Mouse (Mus musculus): Measurements from ENCODE around the gene Actl6a. TPM values are rescaled to one million over a fixed set of nuclear protein-coding genes. Genes with fewer than 3 reads are reported as not detected.
"Not testable (repeated sequence)": the region's sequence is repeated elsewhere in the genome, so short reads cannot be mapped to it uniquely, and the experiment has no call there.

The Actl6a gene
- polyA plus RNA-seq (2015; fragmentation: Nextera tagmentation; extraction: Ambion mirVana), result 68.0 and 71.3 TPM in 2 replicates

DNA sequence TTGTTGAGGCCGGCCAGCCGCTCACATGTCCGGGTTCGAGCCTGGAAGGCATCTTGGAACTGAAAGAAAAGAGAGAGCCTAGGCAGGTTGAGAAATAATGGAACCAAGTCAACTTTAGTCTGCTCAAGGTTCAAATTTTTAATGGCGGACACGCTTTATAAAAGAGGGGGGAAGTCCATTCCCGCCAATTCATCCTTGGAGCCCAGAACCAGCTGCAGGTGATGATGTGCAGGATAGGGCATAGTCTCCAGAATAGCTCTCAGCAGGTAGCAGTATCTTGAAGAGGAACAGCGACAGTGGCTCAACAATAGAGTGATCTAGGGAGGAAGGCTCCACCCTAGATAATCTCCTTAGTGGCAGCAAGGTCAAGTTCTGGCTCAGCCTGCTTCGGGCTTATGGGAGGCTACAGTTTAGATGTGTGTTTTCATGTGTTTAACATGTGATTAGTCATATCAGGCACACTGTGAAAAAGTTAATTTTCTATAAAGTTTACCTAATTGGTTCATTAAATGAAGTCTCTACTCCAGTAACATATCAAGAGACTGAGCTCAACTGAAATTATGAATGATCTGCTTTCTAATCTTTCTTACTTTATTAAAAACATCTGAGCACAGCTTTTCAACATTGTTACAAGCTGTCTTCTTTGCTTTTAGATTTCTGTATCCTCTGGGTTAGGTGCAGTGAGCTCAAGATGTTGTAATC lies at the start of gene Actl6a:
Gene Actl6a, plus strand, starts transcription at position 652 of the 702 bp plus-strand sequence.
- H3K27ac ChIP-seq (ENCODE audit: low read length); H3K36me3 ChIP-seq (ENCODE audit: control insufficient read depth, insufficient read depth); H3K4me1 ChIP-seq (ENCODE audit: control insufficient read depth, low read depth, low read length); ATAC-seq (ENCODE audit: low read depth); H3K4me3 ChIP-seq (ENCODE audit: low read depth, low read length); H3K9me3 ChIP-seq (replicated peaks; ENCODE audit: control insufficient read depth, low read length); H3K4me2 ChIP-seq (ENCODE audit: low read depth, low read length); H3K9ac ChIP-seq (ENCODE audit: low read depth, low read length); H3K27me3 ChIP-seq (ENCODE audit: control insufficient read depth, insufficient read depth, low read depth, low read length): not testable (repeated sequence)
- WGBS (ENCODE audit: insufficient replicate concordance), result 62% methylated on average over 9 of the region's 9 CpGs

DNA sequence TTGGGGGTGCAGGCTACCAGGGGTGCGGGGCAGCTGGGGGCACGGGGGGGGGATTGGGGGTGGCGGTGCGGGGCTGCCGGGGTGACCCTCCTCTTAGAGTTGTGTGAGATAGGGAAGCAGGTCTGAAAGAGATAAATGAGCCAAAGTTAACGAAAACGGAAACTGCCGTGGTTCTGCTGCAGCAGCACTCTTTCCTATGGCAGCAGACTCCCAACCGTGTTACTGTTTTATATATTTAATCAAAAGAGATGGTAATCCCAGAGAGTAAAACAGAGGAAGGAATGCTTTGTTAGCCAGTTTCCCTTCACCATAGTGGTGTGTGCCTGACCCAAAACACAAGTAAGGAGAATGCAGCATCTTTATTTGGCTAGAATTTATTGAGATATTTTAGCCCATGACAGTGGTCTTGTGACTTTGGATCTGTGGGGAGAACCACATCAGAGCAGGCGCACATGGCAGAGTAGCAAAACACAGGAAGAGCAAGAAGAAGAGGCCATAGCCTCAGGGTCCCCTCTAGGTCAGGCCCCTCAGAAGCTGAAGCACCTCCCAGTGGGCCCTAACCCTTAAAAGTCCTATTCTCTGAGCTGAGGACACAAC lies 49.6 kb upstream of the Actl6a start:
- 16% methylated on average over 10 of the region's 10 CpGs for WGBS (ENCODE audit: insufficient replicate concordance)
- H3K9me3 ChIP-seq (replicated peaks; ENCODE audit: control insufficient read depth, low read length), result no peaks in the 10 kb centered on the region
- no peak overlapping the region for H3K9ac ChIP-seq (ENCODE audit: low read depth, low read length)
- ATAC-seq (ENCODE audit: low read depth), result no peak
- no peak overlapping the region for H3K4me2 ChIP-seq (ENCODE audit: low read depth, low read length)
- no peaks in the 10 kb centered on the region for H3K27me3 ChIP-seq (ENCODE audit: control insufficient read depth, insufficient read depth, low read depth, low read length)
- no peaks in the 10 kb centered on the region; the same call in 1 of the 2 replicates for H3K4me1 ChIP-seq (ENCODE audit: control insufficient read depth, low read depth, low read length)
- H3K27ac ChIP-seq (ENCODE audit: low read length), result no peak overlapping the region
- H3K4me3 ChIP-seq (ENCODE audit: low read depth, low read length), result no peak overlapping the region
- no peaks in the 10 kb centered on the region for H3K36me3 ChIP-seq (ENCODE audit: control insufficient read depth, insufficient read depth)

DNA sequence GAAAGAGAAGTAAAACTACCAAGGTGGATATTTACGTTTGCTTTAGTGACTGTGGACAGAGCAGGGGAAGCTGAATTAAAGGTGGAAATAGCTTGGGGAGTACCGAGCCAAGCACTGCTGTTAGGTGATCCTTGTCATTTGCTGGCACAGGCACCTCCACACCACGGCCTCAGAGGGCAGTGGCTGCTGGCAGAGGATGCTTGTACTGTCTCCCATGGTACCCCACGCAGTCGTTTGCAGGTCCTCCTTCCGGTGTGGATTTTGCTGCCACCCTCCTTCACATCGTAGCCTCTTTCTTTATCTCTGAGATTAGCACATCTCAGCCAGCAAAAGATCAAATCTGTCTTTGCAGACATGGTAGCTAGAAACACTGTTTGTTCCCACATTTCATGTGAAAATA lies 47.7 kb upstream of the Actl6a start:
- Histone ChIP-seq H3K4me1 (ENCODE audit: control insufficient read depth, low read depth, low read length) (no peaks in the 10 kb centered on the region; the same call in 1 of the 2 replicates), H3K9me3 (replicated peaks; ENCODE audit: control insufficient read depth, low read length) (no peaks in the 10 kb centered on the region), H3K9ac (ENCODE audit: low read depth, low read length) (no peak overlapping the region), H3K36me3 (ENCODE audit: control insufficient read depth, insufficient read depth) (no peaks in the 10 kb centered on the region), H3K27me3 (ENCODE audit: control insufficient read depth, insufficient read depth, low read depth, low read length) (no peaks in the 10 kb centered on the region), H3K4me2 (ENCODE audit: low read depth, low read length) (peak overlapping the region; percentile 39), H3K27ac (ENCODE audit: low read length) (no peak overlapping the region), H3K4me3 (ENCODE audit: low read depth, low read length) (peak overlapping the region; percentile 31; the same call in 1 of the 2 replicates)
- no peak for ATAC-seq (ENCODE audit: low read depth)
- 36% methylated on average over 7 of the region's 7 CpGs for WGBS (ENCODE audit: insufficient replicate concordance)

DNA sequence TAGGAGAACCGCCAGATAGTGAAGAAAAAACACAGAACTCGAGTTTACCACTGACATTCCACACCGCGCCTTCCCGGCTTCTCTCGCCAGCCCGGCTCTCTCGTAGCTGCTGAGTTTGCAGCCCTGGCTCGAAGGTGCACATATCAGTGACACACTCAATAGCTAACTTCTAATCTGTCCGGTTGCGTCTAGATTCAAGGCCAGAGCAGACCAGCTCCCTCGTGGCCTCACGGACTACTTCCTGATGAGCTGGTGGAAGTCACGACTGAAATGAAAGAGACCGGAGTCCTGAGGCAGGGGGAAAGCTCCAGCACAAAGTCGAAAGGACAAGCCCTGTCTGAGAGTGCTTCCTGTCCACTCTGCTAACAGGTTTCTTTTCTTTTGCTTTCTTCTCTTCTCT lies 47.3 kb upstream of the Actl6a start:
- Histone ChIP-seq H3K27ac (ENCODE audit: low read length) (no peak overlapping the region), H3K36me3 (ENCODE audit: control insufficient read depth, insufficient read depth) (no peaks in the 10 kb centered on the region), H3K4me3 (ENCODE audit: low read depth, low read length) (peak overlapping the region; percentile 31), H3K4me1 (ENCODE audit: control insufficient read depth, low read depth, low read length) (no peaks in the 10 kb centered on the region; the same call in 1 of the 2 replicates), H3K9me3 (replicated peaks; ENCODE audit: control insufficient read depth, low read length) (no peaks in the 10 kb centered on the region), H3K4me2 (ENCODE audit: low read depth, low read length) (peak overlapping the region; percentile 39), H3K27me3 (ENCODE audit: control insufficient read depth, insufficient read depth, low read depth, low read length) (no peaks in the 10 kb centered on the region), H3K9ac (ENCODE audit: low read depth, low read length) (no peak overlapping the region)
- no peak; the same call in 1 of the 2 replicates for ATAC-seq (ENCODE audit: low read depth)
- 26% methylated on average over 16 of the region's 16 CpGs for WGBS (ENCODE audit: insufficient replicate concordance)

DNA sequence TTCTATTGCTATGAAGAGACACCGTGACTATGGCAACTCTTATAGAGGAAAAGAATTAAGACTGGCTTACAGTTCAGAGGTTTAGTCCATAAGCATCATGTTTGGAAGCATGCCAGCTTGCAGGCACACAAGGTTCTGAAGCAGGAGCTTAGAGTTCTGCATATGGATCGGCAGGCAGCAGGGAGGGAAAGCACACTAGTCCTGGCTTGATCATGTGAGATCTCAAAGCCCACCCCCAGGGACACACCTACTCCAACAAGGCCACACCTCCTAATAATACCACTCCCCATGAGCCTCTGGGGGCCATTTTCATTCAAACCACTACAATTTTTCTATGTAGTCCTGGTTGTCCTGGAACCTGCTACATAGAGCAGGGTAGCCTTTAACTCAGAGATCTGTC lies 46.6 kb upstream of the Actl6a start:
- no peaks in the 10 kb centered on the region for H3K27me3 ChIP-seq (ENCODE audit: control insufficient read depth, insufficient read depth, low read depth, low read length)
- 72% methylated on average over 2 of the region's 2 CpGs for WGBS (ENCODE audit: insufficient replicate concordance)

DNA sequence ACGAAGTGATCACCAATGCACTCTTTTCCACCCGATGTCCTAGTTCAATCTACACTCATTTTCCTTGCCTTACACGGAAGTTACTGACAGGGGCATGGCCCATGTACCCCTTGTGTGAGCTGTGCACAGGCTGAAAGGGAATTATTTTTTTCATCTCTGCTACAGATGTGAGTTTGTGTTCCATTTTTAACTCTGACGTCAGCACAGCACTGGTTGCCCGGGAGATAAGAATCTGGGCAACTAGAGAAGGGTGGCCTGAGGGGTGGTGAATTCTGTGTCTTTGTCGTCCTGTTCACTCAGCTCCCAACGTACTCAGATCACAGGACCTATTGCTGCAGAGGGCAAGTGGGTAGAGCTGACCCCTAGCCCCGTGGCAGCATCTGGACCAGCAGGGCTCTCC lies 45.8 kb upstream of the Actl6a start:
- no peak overlapping the region for H3K4me2 ChIP-seq (ENCODE audit: low read depth, low read length)
- H3K9me3 ChIP-seq (replicated peaks; ENCODE audit: control insufficient read depth, low read length), result no peaks in the 10 kb centered on the region
- no peak for ATAC-seq (ENCODE audit: low read depth)
- no peak overlapping the region for H3K9ac ChIP-seq (ENCODE audit: low read depth, low read length)
- 39% methylated on average over 8 of the region's 8 CpGs for WGBS (ENCODE audit: insufficient replicate concordance)
- H3K27ac ChIP-seq (ENCODE audit: low read length), result no peak overlapping the region
- no peaks in the 10 kb centered on the region; the same call in 1 of the 2 replicates for H3K4me1 ChIP-seq (ENCODE audit: control insufficient read depth, low read depth, low read length)
- H3K27me3 ChIP-seq (ENCODE audit: control insufficient read depth, insufficient read depth, low read depth, low read length), result no peaks in the 10 kb centered on the region
- no peaks in the 10 kb centered on the region for H3K36me3 ChIP-seq (ENCODE audit: control insufficient read depth, insufficient read depth)
- no peak overlapping the region for H3K4me3 ChIP-seq (ENCODE audit: low read depth, low read length)

More for the DNA sequence above, 46.6 kb upstream of the Actl6a start:
- Histone ChIP-seq H3K4me1 (ENCODE audit: control insufficient read depth, low read depth, low read length) (no peaks in the 10 kb centered on the region; the same call in 1 of the 2 replicates), H3K27ac (ENCODE audit: low read length) (no peak overlapping the region), H3K4me2 (ENCODE audit: low read depth, low read length) (no peak overlapping the region), H3K9ac (ENCODE audit: low read depth, low read length) (no peak overlapping the region), H3K36me3 (ENCODE audit: control insufficient read depth, insufficient read depth) (no peaks in the 10 kb centered on the region), H3K4me3 (ENCODE audit: low read depth, low read length) (no peak overlapping the region), H3K9me3 (replicated peaks; ENCODE audit: control insufficient read depth, low read length) (no peaks in the 10 kb centered on the region)
- no peak for ATAC-seq (ENCODE audit: low read depth)

DNA sequence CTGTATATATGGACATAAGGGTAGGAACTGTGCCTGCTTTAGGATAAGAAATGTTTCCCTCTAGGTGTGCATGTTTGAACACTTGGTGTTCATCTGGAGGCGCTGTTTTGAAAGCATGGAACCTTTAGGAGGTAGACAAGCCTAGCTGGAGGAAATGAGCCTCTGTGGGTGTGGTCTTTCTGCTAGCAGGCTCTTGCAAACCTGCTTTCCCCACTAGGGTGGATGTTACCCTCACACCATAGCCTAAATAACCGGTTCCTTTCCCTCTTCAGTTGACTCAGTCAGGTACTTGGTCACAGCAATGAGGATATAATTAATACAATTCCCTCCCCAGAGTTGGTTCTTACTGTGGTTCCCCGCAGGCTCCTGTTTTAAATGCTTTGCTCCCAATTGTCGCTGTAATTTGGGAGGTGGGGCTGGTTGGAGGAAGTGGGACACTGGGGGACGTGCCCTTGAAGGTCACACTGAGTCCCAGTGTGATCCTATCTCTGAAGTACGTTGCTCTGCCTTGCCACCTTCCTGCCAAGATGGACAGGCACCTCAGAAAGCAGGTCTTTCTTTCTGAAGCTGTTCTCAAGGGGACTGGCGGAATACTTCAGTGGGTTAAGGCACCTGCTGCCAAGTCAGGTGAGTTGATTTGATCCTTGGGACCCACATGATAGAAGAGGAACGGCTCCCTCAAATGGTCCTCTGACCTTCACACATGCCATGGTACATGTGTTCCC lies 45.1 kb upstream of the Actl6a start:
- Histone ChIP-seq H3K27me3 (ENCODE audit: control insufficient read depth, insufficient read depth, low read depth, low read length) (no peaks in the 10 kb centered on the region), H3K27ac (ENCODE audit: low read length) (no peak overlapping the region), H3K4me1 (ENCODE audit: control insufficient read depth, low read depth, low read length) (no peaks in the 10 kb centered on the region; the same call in 1 of the 2 replicates), H3K4me3 (ENCODE audit: low read depth, low read length) (no peak overlapping the region), H3K36me3 (ENCODE audit: control insufficient read depth, insufficient read depth) (no peaks in the 10 kb centered on the region), H3K9me3 (replicated peaks; ENCODE audit: control insufficient read depth, low read length) (no peaks in the 10 kb centered on the region), H3K9ac (ENCODE audit: low read depth, low read length) (no peak overlapping the region), H3K4me2 (ENCODE audit: low read depth, low read length) (no peak overlapping the region)
- WGBS (ENCODE audit: insufficient replicate concordance), result 44% methylated on average over 8 of the region's 8 CpGs
- no peak for ATAC-seq (ENCODE audit: low read depth)

DNA sequence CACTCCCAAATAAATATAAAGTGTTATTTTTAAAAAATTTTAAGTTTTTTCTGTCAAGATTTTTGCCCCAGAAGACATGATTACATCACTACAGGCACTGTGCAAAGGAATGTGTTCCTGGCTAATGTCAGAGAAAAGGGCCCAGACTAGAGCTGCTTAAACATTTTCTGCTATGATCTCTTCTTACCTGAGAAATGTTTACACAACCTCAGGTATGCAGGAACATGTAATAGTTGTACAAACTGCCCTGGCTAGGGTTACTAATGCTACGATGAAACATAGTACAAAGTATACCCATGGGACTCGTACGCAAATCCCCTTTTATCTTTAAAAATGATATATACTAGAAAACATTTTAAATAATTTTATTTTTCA lies 44.6 kb upstream of the Actl6a start:
- H3K4me3 ChIP-seq (ENCODE audit: low read depth, low read length), result no peak overlapping the region
- no peak overlapping the region for H3K27ac ChIP-seq (ENCODE audit: low read length)
- H3K4me1 ChIP-seq (ENCODE audit: control insufficient read depth, low read depth, low read length), result no peaks in the 10 kb centered on the region; the same call in 1 of the 2 replicates
- H3K4me2 ChIP-seq (ENCODE audit: low read depth, low read length), result no peak overlapping the region
- H3K9me3 ChIP-seq (replicated peaks; ENCODE audit: control insufficient read depth, low read length), result no peaks in the 10 kb centered on the region
- WGBS (ENCODE audit: insufficient replicate concordance), result 80% methylated on average over 3 of the region's 3 CpGs
- no peak for ATAC-seq (ENCODE audit: low read depth)
- H3K27me3 ChIP-seq (ENCODE audit: control insufficient read depth, insufficient read depth, low read depth, low read length), result no peaks in the 10 kb centered on the region
- H3K9ac ChIP-seq (ENCODE audit: low read depth, low read length), result no peak overlapping the region
- H3K36me3 ChIP-seq (ENCODE audit: control insufficient read depth, insufficient read depth), result no peaks in the 10 kb centered on the region
